Mouse (Mus musculus) ovary, adult 18-20 months (tissue): ENCODE data around the gene Dvl3.

Experiments used
- DNase-seq: peaks from one replicate; pipeline ENCODE4 v3.0.0; 2022; ENCODE audit warnings: low spot score, mixed read lengths

Dvl3 gene

GRCm38 (mm10) chr16:20547423-20547822, 30.6 kb downstream of the Dvl3 start:
- no peak for DNase-seq

DNA sequence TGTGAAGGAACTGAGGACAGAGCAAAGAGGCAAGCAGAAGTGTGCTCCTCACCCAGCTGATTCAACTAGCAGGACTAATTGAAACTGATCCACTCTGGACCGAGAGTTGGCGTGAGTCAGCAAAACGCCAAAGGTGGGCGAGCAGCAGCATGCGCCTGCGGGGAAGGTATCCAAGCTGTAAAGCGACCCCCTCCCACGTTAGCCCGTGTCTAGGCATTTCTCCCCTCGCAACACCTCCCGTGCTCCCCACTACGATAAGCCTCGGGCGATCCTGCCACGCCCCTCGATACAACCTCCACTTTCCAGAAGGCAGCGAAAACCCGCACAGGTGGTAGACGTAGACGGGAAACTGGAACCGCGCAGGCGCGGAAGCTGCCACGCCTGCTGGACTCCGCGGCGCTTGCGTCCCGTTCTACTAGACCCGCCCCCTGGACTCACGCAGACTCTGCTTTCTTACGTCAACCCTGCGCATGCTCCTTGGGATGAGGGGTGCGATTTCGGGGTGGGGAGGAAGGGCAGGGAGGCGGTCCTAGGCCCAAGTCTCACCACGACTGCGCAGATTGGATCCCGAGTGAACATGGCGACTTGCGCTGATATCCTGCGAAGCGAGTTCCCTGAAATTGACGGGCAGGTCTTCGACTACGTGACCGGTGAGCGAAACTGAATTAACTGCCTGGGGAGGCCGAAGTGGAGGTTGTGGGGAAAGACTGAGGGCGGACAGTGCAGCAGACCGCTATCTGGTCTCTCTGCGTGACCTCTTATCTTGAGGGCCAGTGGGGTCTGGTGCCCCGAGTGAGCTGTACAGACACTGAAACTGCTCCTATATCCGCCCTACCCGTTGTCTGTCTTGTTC, 31.5 kb downstream of the Dvl3 start, which contains the start of gene Abcf3:
TSS of gene Abcf3 (plus strand) at position 482 of the 853 bp plus-strand sequence.
- DNase-seq: peak; percentile 98

DNA sequence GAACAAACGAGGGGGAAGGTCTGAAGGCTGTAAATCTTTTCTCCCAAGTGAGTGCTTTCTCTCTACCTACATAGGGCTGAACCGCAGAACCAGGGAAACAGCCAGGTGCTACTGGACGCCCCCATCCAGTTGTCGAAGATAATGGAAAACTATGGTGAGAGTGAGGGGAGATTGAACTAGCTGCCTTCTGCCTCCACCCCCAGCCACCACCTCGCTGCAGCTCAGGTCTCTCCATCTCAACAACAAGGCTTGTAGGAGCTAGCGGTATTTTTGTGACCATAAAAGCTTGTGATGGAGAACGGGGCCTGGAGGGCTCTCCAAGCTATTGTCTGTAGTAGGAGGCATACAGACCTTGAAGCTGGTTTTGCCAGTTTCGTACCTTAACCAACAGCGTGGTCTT, 32.4 kb downstream of the Dvl3 start:
- no peak for DNase-seq

- no peak for DNase-seq
Observed at GRCm38 (mm10) chr16:20551691-20552090, 34.9 kb downstream of the Dvl3 start.

DNA sequence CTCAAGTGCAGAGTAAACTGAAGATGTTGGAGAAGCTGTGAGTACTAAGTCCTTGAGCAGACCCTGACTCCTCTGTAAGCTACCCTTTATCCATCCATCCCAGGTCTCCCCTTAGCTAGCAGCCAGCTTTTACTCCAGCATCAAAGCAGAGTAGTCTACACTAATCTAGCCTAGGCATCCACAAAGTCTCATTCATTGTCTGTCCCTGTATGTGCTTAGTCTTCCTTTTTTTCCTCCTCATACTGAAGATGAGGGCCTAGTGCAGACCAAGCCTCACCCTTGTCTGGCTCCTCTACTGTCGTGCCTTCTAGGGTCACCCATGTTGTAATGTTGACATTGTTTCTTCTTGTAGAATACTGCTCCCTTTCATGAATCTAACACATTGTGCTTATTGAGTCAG, 35.8 kb downstream of the Dvl3 start:
- DNase-seq: no peak

DNA sequence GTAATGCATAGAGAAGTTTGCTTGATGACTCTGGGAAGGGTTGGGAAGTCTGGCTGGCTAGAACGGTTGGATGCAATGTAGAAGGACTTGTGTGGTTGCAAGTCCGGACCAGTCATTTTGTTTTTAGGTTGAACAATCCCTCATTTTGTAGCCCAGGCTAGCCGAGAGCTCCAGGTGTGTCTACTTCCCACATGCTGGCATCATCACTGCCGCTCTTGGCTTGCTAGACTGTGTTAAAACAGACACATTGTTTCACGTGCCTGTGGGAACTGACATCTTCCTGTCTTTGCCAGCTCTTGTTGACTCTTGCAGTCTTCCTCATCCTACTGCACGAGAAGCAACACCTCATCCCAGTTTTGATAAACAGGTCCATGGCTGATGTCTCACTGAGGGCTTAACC, 38.2 kb downstream of the Dvl3 start:
- DNase-seq: no peak

GRCm38 (mm10) chr16:20557381-20557780, 40.6 kb downstream of the Dvl3 start:
- no peak for DNase-seq

- DNase-seq: no peak
Observed at GRCm38 (mm10) chr16:20565075-20565474, 48.3 kb downstream of the Dvl3 start.
